ENCODE assay signal across 8 mouse cellular contexts in the genomic region with DNA sequence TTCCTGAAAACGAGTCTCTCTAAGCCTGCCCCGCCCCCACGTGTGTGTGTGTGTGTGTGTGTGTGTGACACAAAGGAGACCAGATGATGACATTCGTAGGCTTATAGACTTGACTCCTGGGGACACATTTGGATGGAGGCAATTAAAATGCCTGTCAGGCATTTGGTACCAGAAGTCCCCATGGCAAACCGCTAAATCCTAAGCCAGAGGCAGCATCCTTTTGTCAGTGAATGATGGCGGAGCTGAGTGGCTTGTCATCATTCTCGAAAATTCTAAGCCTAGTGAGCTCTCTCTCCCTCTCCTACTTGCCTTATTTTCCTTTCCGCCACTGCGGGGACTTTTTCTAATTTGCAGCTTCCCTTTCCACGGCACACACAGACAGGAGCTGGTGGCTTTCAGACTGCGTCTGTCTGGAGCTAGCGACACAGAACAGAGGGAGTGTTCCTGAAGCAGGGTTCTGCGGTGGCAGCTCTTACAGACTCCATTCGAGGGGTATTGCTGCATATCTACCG.
DNase-seq lines count a peak whose midpoint lies in the region; ATAC-seq and TF ChIP-seq lines count a peak whose summit lies in the region.

No protein-coding gene starts in this region.

- H3K4me2 ChIP-seq in forebrain, embryonic 16.5 days (ENCODE audit: low read length): peak overlapping the region; percentile 44

- peak overlapping the region; percentile 73 for H3K9ac ChIP-seq in forebrain, embryonic 16.5 days (replicated peaks; ENCODE audit: low read depth, low read length)

- H3K36me3 ChIP-seq in forebrain, embryonic 16.5 days (ENCODE audit: control insufficient read depth, insufficient read depth): no peaks in the 10 kb centered on the region

- no peaks in the 10 kb centered on the region for H3K9me3 ChIP-seq in forebrain, embryonic 16.5 days (ENCODE audit: control insufficient read depth, low read length)

- peak; percentile 62 for DNase-seq in Muller cell, postnatal 12 days (ENCODE audit: inconsistent ontology term)
- DNase-seq in cerebellum, adult 2 months: peak; percentile 81 to 82
- peak; percentile 66 to 73 for DNase-seq in layer of hippocampus, postnatal 25 days (ENCODE audit: extremely low spot score in 1 of 2, low spot score in 1 of 2)
- DNase-seq in neural tube, embryonic 10.5 days (ENCODE audit: extremely low spot score, low spot score): peak; percentile 33
- no peak for DNase-seq in urinary bladder, postnatal 10 days (ENCODE audit: low spot score)
- DNase-seq in heart, adult 8-10 months (ENCODE audit: low spot score): no peak

- peak; percentile 85 for ATAC-seq in forebrain, embryonic 16.5 days
- no peak for ATAC-seq in megakaryocyte, adult 5-6 weeks (ENCODE audit: poor library complexity, severe bottlenecking)

- H3K4me1 ChIP-seq in cerebellum, adult 2 months (ENCODE audit: control insufficient read depth, insufficient read depth, low read length): peaks cover 13% of the 10 kb centered on the region; the same call in 1 of the 2 replicates
- H3K4me1 ChIP-seq in forebrain, embryonic 16.5 days (replicated peaks; ENCODE audit: control insufficient read depth, insufficient read depth, low read length): peaks cover 28% of the 10 kb centered on the region

- no peaks in the 10 kb centered on the region for H3K27me3 ChIP-seq in cerebellum, adult 2 months (ENCODE audit: control insufficient read depth, insufficient read depth, low read length)
- H3K27me3 ChIP-seq in forebrain, embryonic 16.5 days (replicated peaks; ENCODE audit: control insufficient read depth, insufficient read depth, low read length): no peaks in the 10 kb centered on the region

- 5% methylated on average over 15 of the region's 15 CpGs for WGBS in cerebellum, adult 2 months
- WGBS in forebrain, embryonic 16.5 days: 7% methylated on average over 15 of the region's 15 CpGs

- peak; percentile 81; the same call in 1 of the 2 replicates for TF ChIP-seq POLR2A in cerebellum, adult 2 months (IDR thresholded peaks at IDR 0.05; ENCODE audit: borderline replicate concordance, insufficient read depth, low read length)

- peak overlapping the region; percentile 77 for H3K4me3 ChIP-seq in cerebellum, adult 2 months (replicated peaks; ENCODE audit: insufficient read depth, low read depth, low read length)
- H3K4me3 ChIP-seq in forebrain, embryonic 16.5 days (replicated peaks; ENCODE audit: low read length): peak overlapping the region; percentile 52

- peak overlapping the region; percentile 89 for H3K27ac ChIP-seq in cerebellum, adult 2 months (ENCODE audit: insufficient read depth, low read length)
- peak overlapping the region; percentile 99 for H3K27ac ChIP-seq in forebrain, embryonic 16.5 days (ENCODE audit: low read length)

- TF ChIP-seq CTCF in cerebellum, adult 2 months (IDR thresholded peaks at IDR 0.05; ENCODE audit: borderline replicate concordance, insufficient read depth, low read depth, low read length): no peak

Comparison
In these comparisons a context has a peak if more than half of its experiments do, and no peak if none do; other contexts are left out.
1. DNase-seq: peak in Muller cell, postnatal 12 days (single experiment), cerebellum, adult 2 months (2 of 2), layer of hippocampus, postnatal 25 days (2 of 2) and neural tube, embryonic 10.5 days (single experiment); none in urinary bladder, postnatal 10 days (single experiment) and heart, adult 8-10 months (single experiment).